In genomic region chr13:110619010-110619409, GRCm38 (mm10) we compare ENCODE assay signal across 26 mouse cellular contexts.
DNase-seq lines count a peak whose midpoint lies in the region; ATAC-seq lines count a peak whose summit lies in the region.
"Had no signal": no experiment of that assay in that cellular context is flagged by ENCODE, and none has a peak within 500 bp of the region (broad histone marks: within the 10 kb centered on the region; RNA-seq: fewer than 3 reads in every experiment).

No protein-coding gene starts in this region.

- no peak for ATAC-seq in forebrain, embryonic 12.5 days (ENCODE audit: low FRiP score)
- ATAC-seq: forebrain, embryonic 13.5 days had no signal

- no peaks in the 10 kb centered on the region for H3K36me3 ChIP-seq in forebrain, embryonic 12.5 days (replicated peaks)
- H3K36me3 ChIP-seq: embryonic facial prominence, embryonic 13.5 days; heart, embryonic 15.5 days; hindbrain, embryonic 13.5 days; liver, embryonic 13.5 days; neural tube, embryonic 12.5 days had no signal

- intact Hi-C loops in left cerebral cortex, postnatal 4 days (cut with DNase I) = no loop called here
- intact Hi-C loops in left cerebral cortex, postnatal 36 days (cut with DNase I) = no loop called here

- no peaks in the 10 kb centered on the region for H3K27me3 ChIP-seq in forebrain, embryonic 12.5 days
- H3K27me3 ChIP-seq: embryonic facial prominence, embryonic 13.5 days; forebrain, embryonic 13.5 days; heart, embryonic 15.5 days; hindbrain, embryonic 13.5 days; liver, embryonic 13.5 days; neural tube, embryonic 12.5 days had no signal

- no peaks in the 10 kb centered on the region for H3K9me3 ChIP-seq in forebrain, embryonic 12.5 days
- H3K9me3 ChIP-seq: embryonic facial prominence, embryonic 13.5 days; forebrain, embryonic 13.5 days; heart, embryonic 15.5 days; hindbrain, embryonic 13.5 days; liver, embryonic 13.5 days; megakaryocyte, embryonic 14.5 days; neural tube, embryonic 12.5 days had no signal

- DNase-seq in left cerebral cortex, adult 11 months (ENCODE audit: low spot score) = peak; percentile 34
- DNase-seq in left cerebral cortex, postnatal 4 days = no peak
- peak; percentile 86 for DNase-seq in brain, adult 2 months (ENCODE audit: low read depth, low spot score)
- peak; percentile 76 for DNase-seq in layer of hippocampus, adult 9-11 months
- DNase-seq in left cerebral cortex, postnatal 36 days (ENCODE audit: low spot score in 2 of 2) = peak; percentile 65 to 77
- no peak for DNase-seq in heart, adult 11 months
- DNase-seq in kidney, adult 18-20 months = no peak
- DNase-seq: adrenal gland, postnatal 10 days; cerebellum, adult 2 months; cerebellum, postnatal 36 days; embryo, embryonic 11 days; gastrocnemius, postnatal 36 days; heart, postnatal 36 days; kidney, adult 2 months; kidney, postnatal 10 days; liver, embryonic 13.5 days; lung, embryonic 14.5 days; midbrain, embryonic 14.5 days had no signal

- WGBS in forebrain, embryonic 12.5 days = 83% methylated on average over 6 of the region's 6 CpGs

- H3K4me3 ChIP-seq in forebrain, embryonic 12.5 days (replicated peaks) = no peak overlapping the region
- H3K4me3 ChIP-seq: embryonic facial prominence, embryonic 13.5 days; erythroblast, embryonic 14.5 days; forebrain, embryonic 13.5 days; heart, embryonic 15.5 days; hindbrain, embryonic 13.5 days; liver, embryonic 13.5 days; megakaryocyte, embryonic 14.5 days; neural tube, embryonic 12.5 days had no signal

- H3K9ac ChIP-seq in forebrain, embryonic 12.5 days = no peak overlapping the region
- H3K9ac ChIP-seq: embryonic facial prominence, embryonic 13.5 days; forebrain, embryonic 13.5 days; heart, embryonic 15.5 days; hindbrain, embryonic 13.5 days; liver, embryonic 13.5 days; lung, embryonic 14.5 days; neural tube, embryonic 12.5 days had no signal

- no peak overlapping the region for H3K4me2 ChIP-seq in forebrain, embryonic 12.5 days
- H3K4me2 ChIP-seq: embryonic facial prominence, embryonic 13.5 days; forebrain, embryonic 13.5 days; heart, embryonic 15.5 days; hindbrain, embryonic 13.5 days; liver, embryonic 13.5 days; lung, embryonic 14.5 days; neural tube, embryonic 12.5 days had no signal

- no peaks in the 10 kb centered on the region for H3K4me1 ChIP-seq in forebrain, embryonic 12.5 days
- H3K4me1 ChIP-seq: embryonic facial prominence, embryonic 13.5 days; forebrain, embryonic 13.5 days; heart, embryonic 15.5 days; hindbrain, embryonic 13.5 days; liver, embryonic 13.5 days; megakaryocyte, embryonic 14.5 days; neural tube, embryonic 12.5 days had no signal

- H3K27ac ChIP-seq in forebrain, embryonic 12.5 days = no peak overlapping the region
- H3K27ac ChIP-seq: embryonic facial prominence, embryonic 13.5 days; forebrain, embryonic 13.5 days; heart, embryonic 15.5 days; hindbrain, embryonic 13.5 days; liver, embryonic 13.5 days; neural tube, embryonic 12.5 days had no signal

Comparison
In these comparisons a context has a peak if more than half of its experiments do, and no peak if none do; other contexts are left out.
1. DNase-seq: peak in left cerebral cortex, adult 11 months (single experiment), brain, adult 2 months (single experiment), layer of hippocampus, adult 9-11 months (single experiment) and left cerebral cortex, postnatal 36 days (2 of 2); none in left cerebral cortex, postnatal 4 days (single experiment), heart, adult 11 months (single experiment) and kidney, adult 18-20 months (single experiment).